Mouse (Mus musculus) macrophage (primary cell): ENCODE measurements around the gene Golt1a. TPM values are rescaled to one million over a fixed set of nuclear protein-coding genes. Genes with fewer than 3 reads are reported as not detected.

Source experiments
- H3K27ac ChIP-seq: fragments of 350-480 bp; formaldehyde crosslinking; 2 replicates; pipeline ENCODE4 v1.9.0; 2021
- H3K36me3 ChIP-seq: fragments of 350-480 bp; formaldehyde crosslinking; 2 replicates; pipeline ENCODE4 v1.9.0; 2021; ENCODE audit errors: inconsistent target
- H3K4me3 ChIP-seq: fragments of 350-480 bp; formaldehyde crosslinking; 2 replicates; pipeline ENCODE4 v1.9.0; 2021; ENCODE audit errors: inconsistent target
- H3K79me2 ChIP-seq: fragments of 350-480 bp; formaldehyde crosslinking; 2 replicates; pipeline ENCODE4 v1.9.0; 2021; ENCODE audit errors: inconsistent target
- WGBS: methylation state at CpG from one replicate; pipeline ENCODE4 v1.1.7; 2026; ENCODE audit warnings: inconsistent platforms; ENCODE audit not compliant: missing documents; 5-methylcytosine and 5-hydroxymethylcytosine counted together
- polyA plus RNA-seq: library from polyadenylated mRNA; stranded (reverse); fragments of 250-400 nt; gene quantifications from 3 replicates; pipeline ENCODE4 v1.2.4, GENCODE M21; 2018; ENCODE audit warnings: inconsistent platforms

The Golt1a gene
- polyA plus RNA-seq, 1 experiment from 2014 or later, result not detected

GRCm38 (mm10) chr1:133280537-133280936, 29.1 kb upstream of the Golt1a start:
- no peak overlapping the region for H3K27ac ChIP-seq
- 71% methylated on average over 2 of the region's 2 CpGs for WGBS
- H3K4me3 ChIP-seq, result no peak overlapping the region

DNA sequence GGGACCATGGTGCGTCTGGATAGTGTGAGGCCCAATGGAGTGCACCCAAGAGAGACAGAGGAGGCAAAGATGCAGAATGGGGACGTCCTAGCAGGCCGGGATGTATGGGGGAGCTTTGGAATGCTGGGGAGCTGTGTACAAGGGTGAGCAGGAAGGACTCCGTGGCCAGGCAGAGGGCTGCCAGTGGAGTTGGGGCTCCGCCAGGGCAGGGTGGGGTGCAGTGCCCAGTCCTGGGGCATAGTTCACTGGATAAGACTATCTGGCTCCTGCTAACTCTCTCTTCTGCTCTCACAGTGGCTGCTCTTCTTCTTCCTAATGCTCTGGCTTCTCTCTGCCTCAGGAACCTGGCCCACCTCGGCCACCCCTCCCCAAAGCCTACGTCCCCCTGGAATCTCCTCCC, 23.7 kb upstream of the Golt1a start:
- H3K79me2 ChIP-seq, result no peaks in the 10 kb centered on the region
- no peaks in the 10 kb centered on the region for H3K36me3 ChIP-seq
- H3K27ac ChIP-seq, result no peak overlapping the region
- WGBS, result 92% methylated on average over 7 of the region's 7 CpGs
- no peak overlapping the region for H3K4me3 ChIP-seq

More at GRCm38 (mm10) chr1:133280537-133280936, 29.1 kb upstream of the Golt1a start:
- Histone ChIP-seq H3K79me2 (no peaks in the 10 kb centered on the region), H3K36me3 (no peaks in the 10 kb centered on the region)

DNA sequence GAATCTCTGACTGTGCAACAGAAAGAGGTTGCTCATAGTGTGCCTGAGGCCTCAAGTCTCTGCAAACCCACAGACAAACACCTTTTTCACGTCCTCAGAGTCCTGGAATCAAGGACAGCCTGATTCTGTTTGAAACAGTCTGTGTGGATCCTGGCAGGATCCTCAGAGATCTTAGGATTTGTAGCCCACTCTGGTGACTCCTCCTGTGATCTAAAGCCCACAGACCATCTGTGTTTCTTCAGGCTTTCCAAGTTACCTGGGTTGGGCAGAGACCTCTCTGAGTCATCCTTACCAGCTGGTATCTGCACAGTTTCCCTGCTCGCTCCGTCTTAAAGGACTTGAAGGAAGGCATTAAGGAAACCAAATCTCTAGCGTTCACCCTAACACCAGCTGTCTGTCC, 22.5 kb upstream of the Golt1a start:
- no peaks in the 10 kb centered on the region for H3K36me3 ChIP-seq
- no peaks in the 10 kb centered on the region for H3K79me2 ChIP-seq
- H3K4me3 ChIP-seq, result no peak overlapping the region
- 92% methylated on average over 4 of the region's 4 CpGs for WGBS
- H3K27ac ChIP-seq, result no peak overlapping the region

GRCm38 (mm10) chr1:133287880-133288279, 21.7 kb upstream of the Golt1a start:
- Histone ChIP-seq H3K79me2 (no peaks in the 10 kb centered on the region), H3K36me3 (no peaks in the 10 kb centered on the region), H3K27ac (no peak overlapping the region), H3K4me3 (no peak overlapping the region)
- 96% methylated on average over 12 of the region's 12 CpGs for WGBS

- H3K36me3 ChIP-seq, result no peaks in the 10 kb centered on the region
- WGBS, result 91% methylated on average over 6 of the region's 6 CpGs
- no peak overlapping the region for H3K4me3 ChIP-seq
- no peaks in the 10 kb centered on the region for H3K79me2 ChIP-seq
- H3K27ac ChIP-seq, result no peak overlapping the region
These were observed 17.7 kb upstream of the Golt1a start for GRCm38 (mm10) chr1:133291888-133292287.

DNA sequence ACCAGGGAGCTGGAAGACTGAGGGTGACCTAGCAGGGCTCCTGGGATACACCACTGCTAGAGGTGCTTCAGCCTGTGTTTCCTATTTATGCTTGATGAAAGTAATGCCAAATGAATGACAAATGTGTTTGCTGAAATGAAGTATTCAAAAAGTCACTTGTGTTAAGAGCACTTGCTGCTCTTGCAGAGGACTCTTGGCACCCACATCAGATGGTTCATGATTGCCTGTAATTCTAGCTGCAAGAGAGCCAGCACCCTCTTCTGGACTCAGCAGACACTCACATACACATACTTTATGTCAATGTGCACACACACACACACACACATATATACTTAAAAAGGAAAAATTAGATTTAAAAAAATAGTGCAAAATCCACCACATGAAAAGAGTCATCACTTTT, 17.0 kb upstream of the Golt1a start:
- Histone ChIP-seq H3K79me2 (no peaks in the 10 kb centered on the region), H3K27ac (no peak overlapping the region), H3K36me3 (no peaks in the 10 kb centered on the region), H3K4me3 (no peak overlapping the region)

- H3K4me3 ChIP-seq, result no peak overlapping the region
- 96% methylated on average over 9 of the region's 9 CpGs for WGBS
- no peaks in the 10 kb centered on the region for H3K36me3 ChIP-seq
- H3K27ac ChIP-seq, result no peak overlapping the region
- no peaks in the 10 kb centered on the region for H3K79me2 ChIP-seq
These were observed 13.2 kb upstream of the Golt1a start for GRCm38 (mm10) chr1:133296376-133296775.

DNA sequence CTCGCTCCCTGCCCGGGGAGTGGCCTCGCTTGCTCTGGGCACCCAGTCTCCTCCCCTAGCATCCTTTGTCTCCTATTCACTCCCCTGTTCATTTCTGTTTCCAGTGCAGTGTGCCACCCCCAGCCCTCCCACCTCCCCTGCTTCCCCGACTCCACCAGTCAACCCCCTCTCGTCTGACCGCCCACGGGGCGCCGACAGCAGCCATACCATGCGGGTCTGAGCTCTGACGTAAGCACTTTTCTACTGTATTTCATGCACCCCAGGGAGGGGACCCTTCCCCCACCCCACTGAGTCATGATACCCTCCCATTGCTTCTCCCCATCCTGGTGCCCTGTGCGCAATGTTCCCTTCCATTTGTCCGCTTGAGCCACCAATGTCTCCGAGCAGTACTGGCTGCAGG, 10.8 kb upstream of the Golt1a start:
- H3K4me3 ChIP-seq, result no peak overlapping the region
- H3K79me2 ChIP-seq, result no peaks in the 10 kb centered on the region
- 61% methylated on average over 14 of the region's 14 CpGs for WGBS
- no peak overlapping the region for H3K27ac ChIP-seq
- no peaks in the 10 kb centered on the region for H3K36me3 ChIP-seq

DNA sequence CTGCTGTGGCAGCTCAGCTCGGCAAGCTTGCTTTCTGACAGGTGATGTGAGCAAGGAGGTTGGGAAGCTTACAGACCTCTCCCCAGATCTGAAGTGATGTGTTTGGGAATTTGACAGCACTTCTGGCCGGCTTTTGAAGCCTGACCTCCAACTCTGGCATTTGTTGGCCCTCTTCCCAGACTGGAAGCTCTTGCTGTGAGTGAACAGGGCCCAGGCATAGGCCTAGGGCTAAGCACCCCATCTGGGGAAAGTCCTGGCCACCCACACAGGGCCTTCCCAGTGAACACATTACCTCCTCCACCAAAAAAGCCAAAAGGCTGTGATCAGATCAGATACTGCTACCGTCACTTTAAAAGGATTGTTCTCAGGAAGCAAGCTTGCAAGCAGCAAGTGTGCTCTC, 7.1 kb upstream of the Golt1a start:
- Histone ChIP-seq H3K79me2 (no peaks in the 10 kb centered on the region), H3K27ac (no peak overlapping the region), H3K4me3 (no peak overlapping the region), H3K36me3 (no peaks in the 10 kb centered on the region)
- WGBS, result 97% methylated on average over 3 of the region's 3 CpGs

- Histone ChIP-seq H3K4me3 (no peak overlapping the region), H3K27ac (no peak overlapping the region), H3K36me3 (no peaks in the 10 kb centered on the region), H3K79me2 (no peaks in the 10 kb centered on the region)
- 13% methylated on average over 4 of the region's 4 CpGs for WGBS
These were observed 2.8 kb upstream of the Golt1a start for GRCm38 (mm10) chr1:133306842-133307241.

- Histone ChIP-seq H3K36me3 (no peaks in the 10 kb centered on the region), H3K27ac (no peak overlapping the region), H3K79me2 (no peaks in the 10 kb centered on the region), H3K4me3 (no peak overlapping the region)
- WGBS, result 12% methylated on average over 6 of the region's 6 CpGs
These were observed 2.3 kb upstream of the Golt1a start for GRCm38 (mm10) chr1:133307318-133307717.

GRCm38 (mm10) chr1:133311240-133311639, 1.6 kb downstream of the Golt1a start:
- WGBS, result 56% methylated on average over 4 of the region's 4 CpGs
- H3K79me2 ChIP-seq, result no peaks in the 10 kb centered on the region
- no peaks in the 10 kb centered on the region for H3K36me3 ChIP-seq
- no peak overlapping the region for H3K27ac ChIP-seq
- no peak overlapping the region for H3K4me3 ChIP-seq

- Histone ChIP-seq H3K36me3 (no peaks in the 10 kb centered on the region), H3K27ac (no peak overlapping the region), H3K4me3 (no peak overlapping the region), H3K79me2 (no peaks in the 10 kb centered on the region)
- WGBS, result 71% methylated on average over 8 of the region's 10 CpGs
These were observed 2.3 kb downstream of the Golt1a start for GRCm38 (mm10) chr1:133311946-133312345.

DNA sequence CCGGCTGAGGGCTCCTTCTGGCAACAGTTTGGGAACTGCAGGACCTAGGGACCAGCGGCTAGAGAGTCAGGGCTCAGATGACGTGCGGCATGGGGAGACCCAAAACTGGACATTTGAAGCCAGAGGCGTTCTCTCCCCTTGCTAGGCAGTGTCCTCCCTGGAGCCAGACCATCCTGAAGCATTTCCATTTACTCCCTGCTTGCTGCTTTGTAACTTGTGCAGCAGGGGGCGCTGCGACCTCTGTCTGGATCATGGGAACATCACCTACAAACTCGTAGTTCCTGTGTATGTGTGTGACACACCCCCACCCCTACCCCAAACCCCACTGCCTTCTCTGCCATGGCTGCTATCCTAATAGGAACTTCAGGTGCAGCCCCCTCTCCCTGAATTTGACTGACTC, 4.8 kb downstream of the Golt1a start:
- WGBS, result 30% methylated on average over 8 of the region's 8 CpGs
- no peaks in the 10 kb centered on the region for H3K36me3 ChIP-seq
- no peak overlapping the region for H3K4me3 ChIP-seq
- no peaks in the 10 kb centered on the region for H3K79me2 ChIP-seq
- no peak overlapping the region for H3K27ac ChIP-seq

DNA sequence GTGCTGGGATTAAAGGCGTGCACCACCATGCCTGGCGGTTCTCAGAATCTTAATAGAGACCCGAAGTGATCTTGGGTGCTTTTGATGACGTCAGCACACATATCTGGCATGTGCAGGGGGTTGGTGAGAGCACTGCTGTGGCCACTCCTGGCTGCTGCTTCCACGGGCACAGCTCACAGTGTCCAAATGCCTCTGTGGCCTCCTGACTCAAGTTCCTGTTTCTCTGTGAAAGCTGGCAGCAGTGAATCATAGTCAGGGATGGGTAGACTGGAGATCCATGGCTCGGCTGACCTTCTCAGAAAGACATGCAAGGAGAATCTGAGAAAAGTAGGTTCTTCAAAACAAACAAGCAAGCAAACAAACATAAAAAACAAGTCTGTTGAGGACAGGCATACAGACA, 6.2 kb downstream of the Golt1a start:
- H3K79me2 ChIP-seq, result no peaks in the 10 kb centered on the region
- no peaks in the 10 kb centered on the region for H3K36me3 ChIP-seq
- H3K27ac ChIP-seq, result no peak overlapping the region
- no peak overlapping the region for H3K4me3 ChIP-seq
- 54% methylated on average over 6 of the region's 6 CpGs for WGBS

DNA sequence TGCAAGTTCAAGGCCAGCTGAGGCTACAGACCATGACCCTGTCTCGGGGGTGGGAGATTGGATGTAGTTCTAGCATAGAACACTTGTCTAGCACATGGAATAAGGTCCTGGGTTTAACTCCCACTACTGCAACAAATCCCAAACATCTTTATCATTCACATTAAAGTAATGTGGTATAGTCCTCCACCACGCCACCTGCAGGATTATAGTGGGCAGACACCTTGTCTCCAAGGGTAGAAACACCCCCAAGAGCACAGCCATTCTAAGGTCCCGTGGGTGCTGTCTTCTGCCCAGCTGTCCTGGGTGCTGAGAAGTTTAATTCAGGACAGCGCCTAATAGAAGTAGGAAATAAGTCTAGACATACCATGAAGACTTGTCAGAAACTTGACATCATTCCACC, 7.0 kb downstream of the Golt1a start:
- no peaks in the 10 kb centered on the region for H3K79me2 ChIP-seq
- no peak overlapping the region for H3K27ac ChIP-seq
- WGBS, result 79% methylated on average over 4 of the region's 4 CpGs
- H3K36me3 ChIP-seq, result no peaks in the 10 kb centered on the region
- no peak overlapping the region for H3K4me3 ChIP-seq
